Mouse (Mus musculus): ENCODE data around the gene Fads3. TPM values are rescaled to one million over a fixed set of nuclear protein-coding genes. Genes with fewer than 3 reads are reported as not detected.

Gene Fads3
- 26.0 and 30.2 TPM in 2 replicates for polyA plus RNA-seq (2012; rRNA removed)

- no peak for DNase-seq (ENCODE audit: low read depth, low spot score)
- WGBS = under 1% methylated on average over 69 of the region's 69 CpGs
These were observed at the start of gene Fads3 for GRCm38 (mm10) chr19:10041388-10042148. Gene Fads3, plus strand, starts transcription at chr19:10041569.

- WGBS = 65% methylated on average over 26 of the region's 26 CpGs
- no peak for DNase-seq (ENCODE audit: low read depth, low spot score)
These were observed 49.1 kb upstream of the Fads3 start for GRCm38 (mm10) chr19:9992011-9992958.

DNA sequence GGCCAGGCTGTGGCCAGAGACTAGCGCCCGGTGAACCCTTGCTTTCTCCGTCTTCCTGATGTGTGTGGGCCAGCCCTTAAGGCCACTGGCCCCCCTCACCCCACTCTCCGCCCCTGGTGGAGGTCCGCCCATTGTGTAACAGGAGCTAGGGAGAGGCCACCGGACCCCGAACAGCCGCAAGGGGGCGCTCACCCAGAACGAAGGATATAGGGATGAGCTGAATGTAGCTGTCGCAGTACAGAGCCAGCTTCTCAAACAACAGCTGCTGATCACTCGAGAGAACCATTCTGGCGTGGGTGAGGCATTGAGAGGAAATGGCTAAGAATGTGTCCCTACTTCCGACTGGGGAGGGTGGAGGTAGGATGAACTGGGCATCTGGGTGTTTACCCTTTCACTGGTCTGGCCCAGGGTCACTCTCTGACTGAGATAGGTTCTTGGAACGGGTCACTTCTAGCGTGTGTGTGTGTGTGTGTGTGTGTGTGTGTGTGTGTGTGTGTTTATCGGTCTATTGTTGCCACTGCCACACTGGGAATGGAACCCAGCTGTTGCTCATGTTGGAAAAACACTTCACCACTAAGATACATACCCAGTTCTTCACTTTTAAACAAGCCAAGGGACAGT, 48.2 kb upstream of the Fads3 start:
- WGBS = 5% methylated on average over 17 of the region's 17 CpGs
- DNase-seq (ENCODE audit: low read depth, low spot score) = no peak

- 74% methylated on average over 12 of the region's 12 CpGs for WGBS
- no peak for DNase-seq (ENCODE audit: low read depth, low spot score)
These were observed 43.9 kb upstream of the Fads3 start for GRCm38 (mm10) chr19:9997204-9998062.

DNA sequence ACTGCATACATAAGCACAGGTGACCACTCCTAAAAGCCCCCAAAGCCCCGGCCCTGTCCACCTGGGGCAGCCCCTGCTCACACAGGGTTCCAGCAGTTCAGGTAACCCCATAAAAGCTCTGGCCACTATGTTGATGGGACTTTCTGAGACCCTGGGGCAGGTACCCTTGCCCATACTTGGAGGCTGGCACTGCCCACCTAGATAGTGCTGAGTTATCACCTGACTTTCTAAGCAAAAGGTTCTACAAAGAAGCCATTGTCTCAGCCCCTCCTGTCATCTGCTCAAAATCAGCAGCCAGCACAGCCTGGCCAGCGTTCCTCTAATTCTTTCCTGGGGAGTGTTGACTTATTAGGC, 43.3 kb upstream of the Fads3 start:
- DNase-seq (ENCODE audit: low read depth, low spot score) = no peak
- 68% methylated on average over 2 of the region's 2 CpGs for WGBS

DNA sequence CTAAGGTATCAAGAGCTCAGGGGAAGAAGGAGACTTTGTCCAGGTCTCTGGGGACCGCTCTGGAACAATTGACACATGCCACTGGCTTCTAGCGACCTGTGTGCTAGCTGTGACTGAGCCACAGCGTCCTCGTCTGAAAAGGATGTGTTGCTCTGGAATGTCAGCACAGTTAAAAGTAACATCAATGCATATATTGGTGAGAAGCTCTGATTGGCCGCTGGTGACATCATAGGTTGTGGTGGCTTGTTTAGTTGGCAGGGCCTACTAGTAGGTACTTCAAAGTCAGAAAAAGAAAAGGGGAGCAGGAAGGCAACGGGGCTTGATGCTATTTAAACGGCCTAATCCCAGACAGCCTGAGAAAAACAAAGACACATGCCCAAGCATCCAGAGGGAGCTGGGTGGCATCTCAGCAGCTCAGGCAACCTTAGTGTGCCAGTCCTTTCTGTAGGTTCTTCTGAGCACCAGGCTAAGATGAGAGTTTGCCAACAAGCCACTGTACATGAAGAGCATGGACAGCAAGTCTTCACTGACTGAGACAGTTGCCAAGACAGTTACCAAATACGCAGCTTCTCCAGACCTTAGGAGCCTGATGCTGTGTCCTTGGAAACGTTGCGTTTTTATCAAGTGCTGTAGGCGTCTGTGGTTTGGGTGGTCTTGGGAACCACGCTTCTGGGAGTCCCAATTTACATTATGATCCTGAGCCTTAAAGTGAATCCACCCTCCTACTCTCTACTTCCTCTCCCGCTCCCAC, 42.5 kb upstream of the Fads3 start:
- no peak for DNase-seq (ENCODE audit: low read depth, low spot score)
- WGBS = 52% methylated on average over 13 of the region's 13 CpGs

GRCm38 (mm10) chr19:10000330-10000729, 41.0 kb upstream of the Fads3 start:
- DNase-seq (ENCODE audit: low read depth, low spot score) = no peak
- 22% methylated on average over 3 of the region's 3 CpGs for WGBS

GRCm38 (mm10) chr19:10001206-10001969, 40.0 kb upstream of the Fads3 start, which contains the start of the genes Best1 and Rab3il1:
Gene Best1, minus strand, starts transcription at chr19:10001633.
Gene Rab3il1, plus strand, starts transcription at chr19:10001669.
- 82% methylated on average over 7 of the region's 7 CpGs for WGBS
- DNase-seq (ENCODE audit: low read depth, low spot score) = no peak

- no peak for DNase-seq (ENCODE audit: low read depth, low spot score)
- WGBS = 98% methylated on average over 1 of the region's 1 CpGs
These were observed 37.7 kb upstream of the Fads3 start for GRCm38 (mm10) chr19:10003696-10004095.

DNA sequence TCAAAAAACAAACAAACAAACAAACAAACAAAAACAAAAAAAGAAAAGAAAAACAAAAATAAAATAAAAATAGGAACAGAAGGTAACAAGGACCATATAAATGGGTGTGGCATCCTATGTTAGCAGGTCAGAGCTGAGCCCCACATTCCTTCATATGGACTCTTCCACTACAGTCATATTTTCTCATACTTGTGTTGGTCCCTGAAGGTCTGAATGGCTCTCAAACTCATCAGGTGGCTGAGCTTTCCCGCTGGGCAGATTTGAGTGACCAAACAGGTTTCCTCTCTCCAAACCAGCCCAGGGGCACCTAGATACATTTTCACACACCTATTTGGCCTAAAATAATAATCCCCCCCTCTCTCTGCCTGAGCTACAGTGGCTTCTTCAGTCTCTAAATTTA, 30.0 kb upstream of the Fads3 start:
- 58% methylated on average over 1 of the region's 1 CpGs for WGBS
- no peak for DNase-seq (ENCODE audit: low read depth, low spot score)

DNA sequence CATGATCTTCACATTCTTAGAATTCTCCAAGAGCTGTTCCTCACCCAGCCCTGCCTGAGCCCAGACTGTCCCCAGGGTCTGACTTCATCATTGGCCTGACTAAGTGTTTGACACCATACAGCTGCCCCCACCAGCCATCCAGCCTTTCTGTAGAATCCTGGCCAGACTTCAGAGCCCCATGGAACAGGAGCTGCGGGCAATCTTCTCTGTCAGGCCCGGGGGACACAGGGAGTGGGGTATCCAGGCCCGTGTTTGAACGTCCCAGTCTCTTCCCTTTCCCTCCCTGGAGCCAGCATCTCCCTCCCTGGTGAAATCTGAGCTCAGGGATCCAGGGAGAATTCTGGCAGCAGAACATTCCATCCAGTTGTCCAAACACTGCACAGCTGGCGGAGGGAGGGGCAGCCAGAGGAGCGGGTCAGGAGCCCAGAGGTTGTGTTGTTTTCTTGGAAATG, 28.5 kb upstream of the Fads3 start:
- WGBS = 42% methylated on average over 6 of the region's 6 CpGs
- DNase-seq (ENCODE audit: low read depth, low spot score) = no peak

GRCm38 (mm10) chr19:10013348-10013747, 28.0 kb upstream of the Fads3 start:
- DNase-seq (ENCODE audit: low read depth, low spot score) = no peak
- 73% methylated on average over 3 of the region's 3 CpGs for WGBS

- DNase-seq (ENCODE audit: low read depth, low spot score) = no peak
- 73% methylated on average over 5 of the region's 5 CpGs for WGBS
These were observed 27.5 kb upstream of the Fads3 start for GRCm38 (mm10) chr19:10013913-10014312.

DNA sequence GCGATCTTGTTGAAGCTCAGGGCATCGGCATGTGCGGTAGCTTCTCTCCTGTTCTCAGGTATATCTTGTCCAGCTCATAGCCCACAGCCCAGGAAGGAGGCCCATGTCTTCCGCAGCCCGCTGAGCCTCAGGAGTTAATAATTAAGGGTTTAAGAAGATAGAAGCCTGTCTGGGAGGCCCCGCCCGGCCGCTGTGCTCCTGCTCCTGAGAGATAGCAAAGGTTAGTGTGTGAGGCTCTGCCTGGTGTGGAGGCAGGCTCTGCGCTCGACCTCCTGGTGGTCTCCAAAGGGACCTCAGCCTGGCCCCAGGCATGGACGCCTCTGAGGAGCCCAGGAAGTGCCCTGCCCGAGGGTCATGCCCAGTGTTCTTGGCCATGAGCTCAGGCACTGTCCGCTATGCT, 26.5 kb upstream of the Fads3 start:
- WGBS = 48% methylated on average over 13 of the region's 13 CpGs
- DNase-seq (ENCODE audit: low read depth, low spot score) = no peak

DNA sequence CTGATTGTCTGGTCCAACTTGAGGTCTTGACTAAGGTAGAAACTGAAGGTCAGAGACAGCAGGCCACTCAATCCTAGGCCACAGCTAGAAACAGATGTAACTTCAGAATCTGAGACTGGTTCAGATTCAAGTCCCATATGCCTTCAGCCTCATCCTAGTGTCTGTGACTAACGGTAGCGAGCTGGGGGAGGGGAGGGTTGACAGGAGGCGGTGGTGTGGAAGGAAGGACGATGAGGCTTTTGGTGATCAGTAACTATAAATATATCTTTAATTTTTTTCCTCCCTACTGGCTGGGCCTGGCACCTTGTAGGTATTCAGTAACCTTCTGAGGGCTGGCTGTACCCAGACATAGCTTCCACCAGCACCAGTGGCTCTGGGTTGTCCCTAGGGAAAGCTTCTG, 25.9 kb upstream of the Fads3 start:
- WGBS = 85% methylated on average over 4 of the region's 4 CpGs
- no peak for DNase-seq (ENCODE audit: low read depth, low spot score)

GRCm38 (mm10) chr19:10016151-10016550, 25.2 kb upstream of the Fads3 start:
- DNase-seq (ENCODE audit: low read depth, low spot score) = no peak
- 92% methylated on average over 4 of the region's 4 CpGs for WGBS

GRCm38 (mm10) chr19:10017637-10018526, 23.5 kb upstream of the Fads3 start:
- WGBS = 10% methylated on average over 44 of the region's 44 CpGs

More at GRCm38 (mm10) chr19:10017637-10018526, 23.5 kb upstream of the Fads3 start:
- peak; percentile 51 for DNase-seq (ENCODE audit: low read depth, low spot score)
